Mouse (Mus musculus) right cerebral cortex, adult 2 months (tissue): ENCODE data around the gene Hoxc4.

ENCODE experiments used
- DNase-seq, 2 experiments: peaks; one replicate each; pipeline ENCODE4 v3.0.0; 2021 to 2022; ENCODE audit warnings: low spot score in 2 of 2

Hoxc4 gene

GRCm38 (mm10) chr15:103011928-103012486 lies 6.7 kb upstream of the Hoxc4 start:
- no peak for DNase-seq

GRCm38 (mm10) chr15:103013238-103013984 lies 5.3 kb upstream of the Hoxc4 start:
- DNase-seq: peak in 1 of 2 experiments; percentile 42

DNA sequence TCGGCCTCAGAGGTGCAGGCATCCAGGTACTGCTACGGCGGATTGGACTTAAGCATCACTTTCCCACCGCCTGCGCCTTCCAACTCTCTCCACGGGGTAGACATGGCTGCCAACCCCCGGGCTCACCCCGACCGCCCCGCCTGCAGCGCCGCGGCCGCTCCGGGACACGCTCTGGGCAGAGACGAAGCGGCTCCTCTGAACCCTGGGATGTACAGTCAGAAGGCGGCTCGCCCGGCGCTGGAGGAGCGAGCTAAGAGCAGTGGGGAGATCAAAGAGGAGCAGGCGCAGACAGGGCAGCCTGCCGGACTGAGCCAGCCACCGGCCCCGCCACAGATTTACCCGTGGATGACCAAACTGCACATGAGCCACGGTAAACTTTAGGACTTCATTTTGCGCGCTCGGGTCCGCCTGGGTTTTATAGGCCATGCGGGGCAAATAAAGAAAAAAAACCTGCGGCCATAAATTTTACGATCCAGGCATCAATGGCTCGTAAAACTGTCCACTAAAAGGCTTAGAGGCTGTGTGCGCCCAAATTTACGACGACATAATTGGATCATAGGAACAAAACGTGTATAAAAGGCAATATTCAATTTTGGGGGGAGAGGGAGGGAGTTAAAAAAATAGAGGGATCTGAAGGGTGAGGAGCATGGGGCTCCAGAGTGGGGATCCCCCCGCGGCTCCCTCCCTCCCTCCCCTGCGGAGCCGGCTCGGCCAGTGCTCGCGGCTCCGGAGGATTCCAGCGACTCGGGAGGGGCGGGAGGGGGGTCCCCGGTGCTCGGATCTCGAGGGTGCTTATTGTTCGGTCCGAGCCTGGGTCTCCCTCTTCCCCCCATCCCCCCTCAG lies 4.3 kb upstream of the Hoxc4 start:
- DNase-seq: no peak

DNA sequence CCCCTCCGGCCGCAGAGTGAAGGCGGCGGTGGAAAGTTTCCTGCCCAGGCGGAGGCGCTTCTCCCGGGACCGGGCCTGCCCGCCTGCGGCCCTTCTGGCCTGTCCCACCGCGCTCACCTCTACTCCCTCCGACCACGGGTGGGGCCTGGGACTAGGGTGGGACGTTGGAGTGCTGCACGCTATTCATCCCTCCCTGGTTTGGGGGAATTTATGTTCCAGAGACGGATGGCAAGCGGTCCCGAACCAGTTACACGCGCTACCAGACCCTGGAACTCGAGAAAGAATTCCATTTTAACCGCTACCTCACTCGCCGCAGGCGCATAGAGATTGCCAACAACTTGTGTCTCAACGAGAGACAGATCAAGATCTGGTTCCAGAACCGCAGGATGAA lies 3.7 kb upstream of the Hoxc4 start:
- no peak for DNase-seq

GRCm38 (mm10) chr15:103015406-103016166 lies 3.1 kb upstream of the Hoxc4 start:
- DNase-seq: no peak

- no peak for DNase-seq
These were observed 2.2 kb downstream of the Hoxc4 start for GRCm38 (mm10) chr15:103020899-103021418.

DNA sequence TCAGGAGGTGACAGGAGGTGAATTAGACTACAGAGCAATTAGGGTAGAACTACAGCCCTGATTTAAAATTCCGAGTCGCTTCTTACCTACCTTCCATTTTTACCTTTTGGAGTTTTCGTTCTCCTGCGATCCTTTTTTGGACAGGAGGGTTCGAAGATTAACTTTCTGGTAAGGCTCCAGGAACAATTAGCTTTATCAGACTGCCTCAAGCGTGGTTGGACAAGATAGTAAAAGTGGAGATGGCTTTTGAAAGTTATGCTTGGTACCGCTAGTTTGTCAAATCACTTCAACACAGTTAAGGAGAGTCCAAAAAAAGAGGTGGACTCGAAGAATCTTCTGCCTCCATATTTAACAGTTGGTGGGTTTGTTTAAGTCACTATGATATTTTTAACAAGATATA lies 2.8 kb downstream of the Hoxc4 start:
- no peak for DNase-seq

DNA sequence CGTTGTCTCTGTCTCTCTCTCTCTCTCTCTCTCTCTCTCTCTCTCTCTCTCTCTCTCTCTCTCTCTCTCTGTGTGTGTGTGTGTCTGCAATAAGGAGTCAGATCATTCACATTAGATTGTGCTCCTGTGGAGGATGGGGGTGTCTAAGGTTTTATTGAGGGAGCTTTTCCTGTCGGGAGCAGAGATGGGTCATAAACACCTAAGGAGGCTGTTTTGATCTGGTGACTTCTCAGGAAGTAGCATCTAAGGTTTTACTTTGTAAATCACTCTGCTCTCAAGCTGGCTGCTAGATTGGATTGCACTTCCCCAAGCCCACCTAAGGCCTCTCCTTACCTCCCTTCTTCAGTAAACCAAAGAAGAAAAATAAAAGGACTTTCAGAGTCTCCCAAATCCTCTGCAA lies 5.4 kb downstream of the Hoxc4 start:
- no peak for DNase-seq

GRCm38 (mm10) chr15:103027266-103028235 lies 8.8 kb downstream of the Hoxc4 start:
- DNase-seq: no peak

DNA sequence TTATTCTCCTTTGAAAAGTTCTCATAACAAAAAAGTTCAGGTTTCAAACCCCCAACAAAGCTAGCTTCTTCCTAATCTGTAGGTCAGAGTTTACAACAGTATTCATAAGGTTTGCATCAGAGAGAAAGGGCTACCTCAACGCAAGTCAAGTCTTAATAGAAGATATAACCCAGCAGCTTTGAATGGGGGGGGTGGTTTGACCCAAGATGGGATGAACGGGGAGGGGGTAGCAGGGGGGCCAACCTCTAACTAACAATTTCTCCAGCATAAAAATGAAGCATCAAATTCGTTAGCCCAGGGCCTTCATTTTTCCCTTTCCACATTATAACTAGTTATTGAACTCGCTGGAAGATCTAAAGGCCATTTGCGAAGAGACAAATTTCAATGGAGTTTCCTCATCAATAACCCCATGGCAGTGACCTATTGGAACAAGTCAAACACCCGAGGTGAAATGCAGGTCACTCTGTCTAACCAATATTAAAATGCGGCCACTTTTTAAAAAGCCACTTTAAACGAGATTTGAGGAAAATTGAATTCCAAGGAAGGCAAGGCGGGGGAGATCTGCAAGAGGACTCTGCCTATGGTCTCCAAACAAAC lies 10.3 kb downstream of the Hoxc4 start:
- DNase-seq: no peak

GRCm38 (mm10) chr15:103030142-103030541 lies 11.4 kb downstream of the Hoxc4 start:
- no peak for DNase-seq

- no peak for DNase-seq
These were observed 13.4 kb downstream of the Hoxc4 start for GRCm38 (mm10) chr15:103032167-103032566.

GRCm38 (mm10) chr15:103032646-103033575 lies 14.2 kb downstream of the Hoxc4 start:
- DNase-seq: no peak

DNA sequence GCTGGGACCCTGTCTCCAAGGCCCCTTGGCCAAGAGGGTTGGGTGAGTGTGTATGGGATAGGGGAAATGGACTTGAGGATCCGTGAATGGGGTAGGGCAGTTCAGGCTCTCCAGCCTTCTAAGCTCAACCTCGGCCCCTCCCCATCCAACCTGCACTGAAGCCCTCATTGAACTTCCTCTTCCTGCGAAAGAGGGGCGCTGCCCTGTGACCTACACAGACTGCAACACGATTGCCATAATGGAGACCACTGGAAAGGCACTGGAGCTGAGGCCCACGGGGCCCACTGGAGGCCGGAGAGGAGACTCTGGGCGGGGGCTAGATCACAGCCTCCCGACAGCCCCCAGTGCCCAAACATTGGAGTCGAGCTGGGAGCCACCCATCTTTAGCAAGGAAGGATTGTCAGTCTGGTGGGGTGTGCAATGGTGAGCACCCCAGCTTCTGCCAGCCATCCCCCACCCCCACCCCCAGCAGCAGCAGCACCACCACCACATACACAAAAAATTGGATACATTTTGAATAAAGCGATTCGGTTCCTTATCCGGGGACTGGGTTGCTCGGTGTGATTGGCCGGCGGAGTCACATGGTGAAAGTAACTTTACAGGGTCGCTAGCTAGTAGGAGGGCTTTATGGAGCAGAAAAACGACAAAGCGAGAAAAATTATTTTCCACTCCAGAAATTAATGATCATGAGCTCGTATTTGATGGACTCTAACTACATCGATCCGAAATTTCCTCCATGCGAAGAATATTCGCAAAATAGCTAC lies 15.5 kb downstream of the Hoxc4 start:
- DNase-seq: no peak

- no peak for DNase-seq
These were observed 16.2 kb downstream of the Hoxc4 start for GRCm38 (mm10) chr15:103034807-103035547.

DNA sequence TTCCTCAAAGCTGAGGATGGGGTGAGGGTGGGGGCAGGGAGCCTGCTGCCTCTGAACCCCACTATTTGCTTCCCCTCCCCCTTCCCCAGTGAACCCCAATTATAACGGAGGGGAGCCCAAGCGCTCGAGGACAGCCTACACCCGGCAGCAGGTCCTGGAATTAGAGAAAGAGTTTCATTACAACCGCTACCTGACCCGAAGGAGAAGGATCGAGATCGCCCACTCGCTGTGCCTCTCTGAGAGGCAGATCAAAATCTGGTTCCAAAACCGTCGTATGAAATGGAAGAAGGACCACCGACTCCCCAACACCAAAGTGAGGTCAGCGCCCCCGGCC lies 16.8 kb downstream of the Hoxc4 start:
- no peak for DNase-seq

DNA sequence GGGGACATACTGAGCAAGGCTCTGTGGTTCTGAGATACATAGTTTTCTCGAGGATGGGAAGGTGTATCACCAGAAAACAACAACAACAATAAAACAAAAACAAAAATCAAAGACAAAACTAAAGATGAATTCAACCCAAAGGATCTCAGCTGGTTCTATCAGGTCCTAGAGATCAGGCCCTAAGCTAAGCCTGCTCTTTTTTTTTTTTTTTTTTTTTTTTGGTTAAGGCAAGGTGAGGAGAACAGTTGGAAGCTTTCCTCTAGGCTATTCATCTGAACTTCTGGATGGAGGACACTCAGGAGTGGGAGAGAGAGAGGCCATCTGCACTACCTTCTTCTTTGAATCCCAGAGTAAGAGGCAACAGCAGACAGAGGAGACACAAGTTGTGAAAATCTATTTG lies 18.8 kb downstream of the Hoxc4 start:
- DNase-seq: no peak
